Mouse (Mus musculus): ENCODE measurements at regions not wholly inside any gene's neighbourhood (a gene's known extent, or its start where the extent isn't known, plus 50 kb on each side); places are given as distances from the start of the nearest gene placed in this dataset.

GRCm38 (mm10) chr13:15283065-15283464 is 180.0 kb upstream of the Gli3 start:
- no peaks in the 10 kb centered on the region for H3K27me3 ChIP-seq (ENCODE audit: control insufficient read depth, insufficient read depth, insufficient read length)
- TF ChIP-seq POLR2A (IDR thresholded peaks at IDR 0.05; ENCODE audit: insufficient read length, low read depth) = no peak
- TF ChIP-seq TCF3 (IDR thresholded peaks at IDR 0.05; ENCODE audit: insufficient read length, low read depth) = no peak
- H3K4me3 ChIP-seq = no peak overlapping the region
- H3K36me3 ChIP-seq (ENCODE audit: control insufficient read depth, insufficient read depth) = no peaks in the 10 kb centered on the region
- H3K4me2 ChIP-seq (ENCODE audit: low read depth) = no peak overlapping the region
- no peak overlapping the region for H3ac ChIP-seq (ENCODE audit: control insufficient read depth, insufficient read length)
- H3K79me2 ChIP-seq (ENCODE audit: control insufficient read depth, insufficient read depth) = no peaks in the 10 kb centered on the region

- H3K36me3 ChIP-seq (ENCODE audit: control insufficient read depth, insufficient read depth) = no peaks in the 10 kb centered on the region
Measured at GRCm38 (mm10) chr13:15298457-15298856, 164.6 kb upstream of the Gli3 start.

GRCm38 (mm10) chr13:15325413-15325812 is 137.6 kb upstream of the Gli3 start:
- Histone ChIP-seq H3ac (ENCODE audit: control insufficient read depth, insufficient read length) (no peak overlapping the region), H3K36me3 (ENCODE audit: control insufficient read depth, insufficient read depth) (no peaks in the 10 kb centered on the region), H3K79me2 (ENCODE audit: control insufficient read depth, insufficient read depth) (no peaks in the 10 kb centered on the region), H3K4me2 (ENCODE audit: low read depth) (no peak overlapping the region), H3K27me3 (ENCODE audit: control insufficient read depth, insufficient read depth, insufficient read length) (no peaks in the 10 kb centered on the region), H3K4me3 (no peak overlapping the region)
- TF ChIP-seq REST (IDR thresholded peaks at IDR 0.05; ENCODE audit: insufficient read depth, insufficient read length) (no peak), CEBPB (IDR thresholded peaks at IDR 0.05; ENCODE audit: insufficient read depth, poor library complexity, severe bottlenecking) (peak; percentile 57; the same call in 1 of the 2 replicates)

More at GRCm38 (mm10) chr13:15298457-15298856, 164.6 kb upstream of the Gli3 start:
- no peak overlapping the region for H3K4me3 ChIP-seq
- no peak overlapping the region for H3ac ChIP-seq (ENCODE audit: control insufficient read depth, insufficient read length)
- no peaks in the 10 kb centered on the region for H3K79me2 ChIP-seq (ENCODE audit: control insufficient read depth, insufficient read depth)
- H3K27me3 ChIP-seq (ENCODE audit: control insufficient read depth, insufficient read depth, insufficient read length) = no peaks in the 10 kb centered on the region
- no peak overlapping the region for H3K4me2 ChIP-seq (ENCODE audit: low read depth)
- TF ChIP-seq POLR2AphosphoS2 (IDR thresholded peaks at IDR 0.05; ENCODE audit: insufficient read length, low read depth) (no peak), MAX (IDR thresholded peaks at IDR 0.05; ENCODE audit: low read depth) (no peak), POLR2A (IDR thresholded peaks at IDR 0.05; ENCODE audit: insufficient read length, low read depth) (no peak), USF1 (IDR thresholded peaks at IDR 0.05; ENCODE audit: low read depth) (no peak), TCF3 (IDR thresholded peaks at IDR 0.05; ENCODE audit: insufficient read length, low read depth) (no peak), REST (IDR thresholded peaks at IDR 0.05; ENCODE audit: insufficient read depth, insufficient read length) (no peak), TCF12 (IDR thresholded peaks at IDR 0.05; ENCODE audit: insufficient read depth, poor library complexity, severe bottlenecking) (no peak), MYOG (IDR thresholded peaks at IDR 0.05; ENCODE audit: control insufficient read depth in 1 of 3, insufficient read depth in 1 of 3, insufficient read length in 2 of 3, low read depth in 2 of 3) (no peak), MYOD1 (IDR thresholded peaks at IDR 0.05; ENCODE audit: control insufficient read depth in 1 of 3, insufficient read length in 2 of 3, low read depth in 2 of 3) (no peak), CEBPB (IDR thresholded peaks at IDR 0.05; ENCODE audit: insufficient read depth, poor library complexity, severe bottlenecking) (no peak), SRF (IDR thresholded peaks at IDR 0.05; ENCODE audit: control insufficient read depth, insufficient read length, low read depth) (no peak), E2F4 (IDR thresholded peaks at IDR 0.05; ENCODE audit: insufficient read depth) (no peak)

GRCm38 (mm10) chr13:15326146-15326545 is 136.9 kb upstream of the Gli3 start:
- TF ChIP-seq MYOG (IDR thresholded peaks at IDR 0.05; ENCODE audit: control insufficient read depth in 1 of 3, insufficient read depth in 1 of 3, insufficient read length in 2 of 3, low read depth in 2 of 3) (peak in 1 of 3 experiments; percentile 7), CEBPB (IDR thresholded peaks at IDR 0.05; ENCODE audit: insufficient read depth, poor library complexity, severe bottlenecking) (no peak), MYOD1 (IDR thresholded peaks at IDR 0.05; ENCODE audit: control insufficient read depth in 1 of 3, insufficient read length in 2 of 3, low read depth in 2 of 3) (peak in 2 of 3 experiments; percentile 4 to 50)
- Histone ChIP-seq H3K4me3 (no peak overlapping the region), H3K36me3 (ENCODE audit: control insufficient read depth, insufficient read depth) (no peaks in the 10 kb centered on the region), H3K27me3 (ENCODE audit: control insufficient read depth, insufficient read depth, insufficient read length) (no peaks in the 10 kb centered on the region), H3ac (ENCODE audit: control insufficient read depth, insufficient read length) (no peak overlapping the region), H3K4me2 (ENCODE audit: low read depth) (no peak overlapping the region), H3K79me2 (ENCODE audit: control insufficient read depth, insufficient read depth) (no peaks in the 10 kb centered on the region)

GRCm38 (mm10) chr13:15329561-15329960 is 133.5 kb upstream of the Gli3 start:
- TF ChIP-seq TCF12 (IDR thresholded peaks at IDR 0.05; ENCODE audit: insufficient read depth, poor library complexity, severe bottlenecking) = no peak
- TF ChIP-seq MAX (IDR thresholded peaks at IDR 0.05; ENCODE audit: low read depth) = no peak
- no peak for TF ChIP-seq CEBPB (IDR thresholded peaks at IDR 0.05; ENCODE audit: insufficient read depth, poor library complexity, severe bottlenecking)
- no peak for TF ChIP-seq SRF (IDR thresholded peaks at IDR 0.05; ENCODE audit: control insufficient read depth, insufficient read length, low read depth)
- TF ChIP-seq POLR2A (IDR thresholded peaks at IDR 0.05; ENCODE audit: insufficient read length, low read depth) = no peak
- no peak for TF ChIP-seq POLR2AphosphoS2 (IDR thresholded peaks at IDR 0.05; ENCODE audit: insufficient read length, low read depth)
- no peak for TF ChIP-seq TCF3 (IDR thresholded peaks at IDR 0.05; ENCODE audit: insufficient read length, low read depth)
- TF ChIP-seq MYOG (IDR thresholded peaks at IDR 0.05; ENCODE audit: control insufficient read depth in 1 of 3, insufficient read depth in 1 of 3, insufficient read length in 2 of 3, low read depth in 2 of 3) = no peak
- TF ChIP-seq USF1 (IDR thresholded peaks at IDR 0.05; ENCODE audit: low read depth) = no peak
- TF ChIP-seq MYOD1 (IDR thresholded peaks at IDR 0.05; ENCODE audit: control insufficient read depth in 1 of 3, insufficient read length in 2 of 3, low read depth in 2 of 3) = no peak
- no peak for TF ChIP-seq REST (IDR thresholded peaks at IDR 0.05; ENCODE audit: insufficient read depth, insufficient read length)
- TF ChIP-seq E2F4 (IDR thresholded peaks at IDR 0.05; ENCODE audit: insufficient read depth) = no peak
- Histone ChIP-seq H3K4me2 (ENCODE audit: low read depth) (no peak overlapping the region), H3K4me3 (no peak overlapping the region), H3K36me3 (ENCODE audit: control insufficient read depth, insufficient read depth) (no peaks in the 10 kb centered on the region), H3K27me3 (ENCODE audit: control insufficient read depth, insufficient read depth, insufficient read length) (no peaks in the 10 kb centered on the region), H3ac (ENCODE audit: control insufficient read depth, insufficient read length) (no peak overlapping the region), H3K79me2 (ENCODE audit: control insufficient read depth, insufficient read depth) (no peaks in the 10 kb centered on the region)

Data from myocyte (in vitro differentiated cells).